Mouse (Mus musculus) adrenal gland, postnatal 36 days (tissue): ENCODE results near the gene Brsk1. TPM values are rescaled to one million over a fixed set of nuclear protein-coding genes. Genes with fewer than 3 reads are reported as not detected.

Experiments used
- DNase-seq, 2 experiments: peaks; one replicate each; pipeline ENCODE4 v3.0.0; 2021; ENCODE audit warnings: mixed read lengths in 1 of 2
- long read RNA-seq, 2 experiments: library from polyadenylated mRNA; stranded (forward); transcript quantifications; one replicate each; pipeline ENCODE4 v2.0.0; 2021; ENCODE audit warnings: borderline sequencing depth in 2 of 2
- total RNA-seq, 2 experiments: library from RNA; stranded (reverse); gene quantifications; 2 replicates each; pipeline ENCODE4 v1.2.3; 2021

The Brsk1 gene
- 1 to 10 TPM; 6.6 to 8.0 TPM for total RNA-seq
- long read RNA-seq, experiment 1, partial matches to known transcripts, result 1 of 1 reads
- long read RNA-seq, experiment 1, other reads (novel, unspliced or antisense), result 0 of 1 reads
- long read RNA-seq, experiment 2, result 0 reads

GRCm38 (mm10) chr7:4690387-4690786 lies at the start of gene Brsk1:
TSS of gene Brsk1 (plus strand) at chr7:4690604.
- DNase-seq, result peak; percentile 61 to 80

GRCm38 (mm10) chr7:4641155-4641554 lies 49.2 kb upstream of the Brsk1 start:
- no peak for DNase-seq

GRCm38 (mm10) chr7:4641956-4642355 lies 48.4 kb upstream of the Brsk1 start:
- peak; percentile 46 to 48 for DNase-seq

DNA sequence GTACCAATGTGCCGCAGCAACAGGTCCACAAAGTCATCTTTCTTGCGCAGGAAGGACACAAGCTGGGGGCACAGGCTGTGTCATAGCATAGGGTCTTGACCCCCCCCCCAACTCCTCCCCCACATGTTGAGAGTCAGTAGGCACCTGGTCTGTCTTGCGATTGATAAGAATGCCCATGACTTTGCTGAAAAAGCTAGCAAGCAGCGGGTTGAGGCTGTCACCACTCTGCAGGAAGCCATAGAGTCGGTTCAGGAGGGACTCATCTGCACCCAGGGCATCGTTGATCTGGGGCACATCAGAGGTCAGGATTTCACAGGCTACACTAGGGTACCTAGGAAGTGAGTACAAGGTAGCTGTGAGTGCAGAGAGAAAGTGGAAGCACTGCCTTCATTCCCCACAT lies 47.2 kb upstream of the Brsk1 start:
- DNase-seq, result no peak

- DNase-seq, result no peak
Observed at GRCm38 (mm10) chr7:4646806-4647205, 43.6 kb upstream of the Brsk1 start.

DNA sequence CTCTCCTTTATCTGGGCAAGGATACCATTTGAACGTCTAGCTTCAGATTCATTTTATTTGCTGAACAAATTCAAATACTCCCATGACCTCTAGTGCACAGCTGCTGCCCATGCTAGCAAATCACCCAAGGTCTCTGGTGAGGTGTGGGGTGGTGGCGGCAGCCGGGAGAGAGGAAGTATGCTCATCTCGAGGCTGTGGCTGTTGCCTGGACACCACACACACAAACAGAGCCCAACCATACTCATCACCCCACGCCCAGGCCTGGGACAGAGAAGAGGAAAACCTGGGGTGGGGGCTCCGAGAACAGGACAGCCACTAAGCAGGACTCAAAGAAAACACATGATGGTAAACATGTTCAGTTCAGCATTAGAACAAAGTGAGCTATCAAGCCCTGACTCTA lies 43.1 kb upstream of the Brsk1 start:
- peak; percentile 53 to 54 for DNase-seq

GRCm38 (mm10) chr7:4647992-4648391 lies 42.4 kb upstream of the Brsk1 start:
- DNase-seq, result no peak

DNA sequence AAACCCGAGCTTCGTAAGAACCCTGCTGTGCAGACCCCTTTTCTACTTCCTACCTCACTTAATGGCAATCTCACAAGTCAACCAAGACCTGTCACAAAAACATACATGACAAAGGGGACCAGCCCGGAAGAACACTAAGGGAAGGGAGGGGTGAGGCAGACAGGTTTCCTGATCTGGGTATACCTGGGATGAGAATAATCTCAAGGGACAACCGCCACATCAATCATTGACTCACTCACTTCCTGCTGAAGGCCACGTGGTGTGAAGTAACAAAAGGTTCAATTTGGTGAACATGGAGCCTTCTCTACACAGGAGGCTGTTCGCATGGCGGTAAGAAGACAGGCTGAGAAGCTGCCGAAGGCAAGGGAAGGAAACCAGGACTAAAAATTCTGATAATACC lies 38.8 kb upstream of the Brsk1 start:
- peak in 1 of 2 experiments; percentile 24 for DNase-seq

- DNase-seq, result no peak
Observed at GRCm38 (mm10) chr7:4652726-4653125, 37.7 kb upstream of the Brsk1 start.

- DNase-seq, result no peak
Observed at GRCm38 (mm10) chr7:4653351-4653750, 37.1 kb upstream of the Brsk1 start.

DNA sequence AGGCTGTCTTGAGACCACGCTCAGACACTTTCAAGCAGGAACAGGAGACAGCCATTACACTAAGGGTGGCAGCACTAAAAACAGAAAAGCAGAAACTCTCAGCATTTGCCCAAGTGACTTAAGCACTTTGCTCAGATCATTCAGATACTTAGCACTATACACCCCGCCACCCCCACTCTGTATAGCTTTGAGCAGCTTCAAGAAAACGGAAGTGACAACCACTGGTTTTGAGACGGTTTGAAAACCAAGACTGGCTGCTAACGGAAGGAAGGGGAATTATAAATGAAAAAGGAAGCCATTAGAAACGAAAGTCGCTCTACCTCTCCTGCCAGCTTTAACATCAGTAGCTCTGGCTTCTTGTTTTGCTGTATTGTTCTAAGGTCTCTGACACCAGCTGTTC lies 36.6 kb upstream of the Brsk1 start:
- DNase-seq, result peak in 1 of 2 experiments; percentile 36

DNA sequence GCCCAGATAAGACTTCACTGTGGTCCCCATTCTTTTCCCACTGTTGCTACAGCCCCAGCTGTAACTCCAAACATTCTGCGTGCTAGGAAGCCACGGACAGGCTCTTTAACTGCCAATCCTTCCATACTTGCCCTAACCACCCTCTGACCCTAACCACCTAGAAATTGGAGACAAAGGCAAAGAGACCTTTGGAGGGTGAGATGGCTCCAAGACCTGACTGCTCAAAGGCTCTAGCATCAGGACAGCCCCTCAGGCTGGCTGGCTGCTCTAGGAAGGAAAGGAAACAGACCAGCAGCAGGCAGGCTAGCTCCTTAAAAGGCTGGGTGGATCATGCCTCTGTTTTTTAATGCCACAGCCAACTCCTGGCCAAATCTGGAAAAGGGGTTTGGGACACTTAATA lies 36.2 kb upstream of the Brsk1 start:
- no peak for DNase-seq

- no peak for DNase-seq
Observed at GRCm38 (mm10) chr7:4655393-4655792, 35.0 kb upstream of the Brsk1 start.

GRCm38 (mm10) chr7:4655916-4656315 lies 34.5 kb upstream of the Brsk1 start:
- no peak for DNase-seq

DNA sequence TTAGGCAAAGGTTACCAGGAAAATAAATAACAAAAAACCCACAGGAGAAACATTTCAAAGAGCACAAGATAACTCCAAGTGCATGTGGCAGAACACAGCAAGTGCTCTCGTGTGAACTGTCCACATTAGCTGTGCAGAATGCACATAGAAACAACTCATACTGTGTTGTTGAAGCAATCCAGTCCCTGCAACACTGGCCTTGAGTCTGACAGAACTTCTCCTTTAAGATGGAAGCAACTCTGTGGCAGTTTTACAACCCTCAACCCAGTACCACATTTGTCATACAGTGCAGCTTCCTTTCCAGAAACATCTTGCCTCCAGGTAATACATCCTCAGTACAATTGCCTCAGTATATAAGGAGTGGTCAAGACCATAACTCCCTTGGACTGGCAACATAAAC lies 33.6 kb upstream of the Brsk1 start:
- no peak for DNase-seq

DNA sequence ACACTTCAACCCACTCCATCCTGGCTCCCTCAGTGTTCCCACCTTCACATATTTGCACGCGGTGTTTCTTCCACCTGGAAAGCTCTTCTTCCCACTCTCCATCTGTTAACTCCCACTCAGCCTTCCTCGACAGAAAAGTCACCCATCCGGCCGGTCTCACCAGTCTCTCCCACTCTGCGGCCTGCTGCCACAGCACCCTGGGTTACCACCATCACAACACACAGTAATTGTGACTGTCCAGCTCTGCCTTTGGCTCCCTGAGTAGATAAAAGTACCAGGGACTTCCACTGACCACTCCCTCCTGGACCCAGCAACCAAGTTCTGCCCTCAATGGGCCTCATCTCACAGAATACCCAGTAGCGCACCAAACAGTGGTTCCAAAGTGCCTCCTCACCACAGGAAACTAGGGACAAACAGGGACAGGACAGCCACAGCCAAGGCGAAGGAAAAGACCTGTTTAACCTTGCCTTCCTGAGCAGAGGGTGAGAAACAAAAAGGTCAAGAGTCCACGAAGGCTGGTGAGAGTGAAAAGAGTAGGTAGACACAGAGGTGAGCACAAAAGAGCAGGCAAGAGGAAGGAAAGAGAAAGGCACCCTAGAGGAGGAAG lies 32.8 kb upstream of the Brsk1 start:
- DNase-seq, result peak in 1 of 2 experiments; percentile 11

GRCm38 (mm10) chr7:4658128-4658907 lies 32.1 kb upstream of the Brsk1 start:
- DNase-seq, result peak; percentile 24 to 64

DNA sequence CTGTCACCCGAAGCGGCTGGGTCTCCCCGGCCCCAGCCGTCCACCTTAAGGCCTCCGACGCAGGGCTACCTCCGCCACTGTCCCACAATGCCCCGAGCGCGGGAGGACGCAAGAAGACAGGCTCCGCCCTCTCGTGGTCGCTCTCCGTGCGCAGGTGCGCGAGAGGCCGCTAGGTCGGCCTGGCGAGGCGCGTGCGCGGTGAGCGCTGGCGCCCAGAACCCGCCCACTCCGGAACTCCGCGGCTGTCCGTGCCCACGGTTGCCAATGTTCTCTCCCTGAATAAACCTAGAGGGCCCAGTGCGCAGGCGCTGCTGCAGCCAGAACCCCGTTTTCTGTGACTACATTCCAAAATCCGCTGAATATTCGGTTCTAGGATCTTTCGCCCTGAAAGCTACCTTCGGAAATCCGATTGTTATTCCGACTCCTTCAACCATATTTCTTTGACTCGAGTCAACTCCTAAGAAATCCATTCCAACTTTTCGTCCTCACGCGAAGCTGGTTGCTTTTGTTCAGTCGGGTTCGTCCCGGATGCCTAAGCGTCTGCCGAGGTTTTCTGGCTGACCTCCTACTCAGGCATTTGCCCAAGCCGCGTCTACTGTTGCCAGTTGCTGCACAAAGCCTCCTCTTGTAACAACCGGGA lies 31.4 kb upstream of the Brsk1 start, which contains the start of gene Ppp6r1:
Gene Ppp6r1 (minus strand): TSS at position 108 of the 640 bp plus-strand sequence.
- DNase-seq, result peak; percentile 98

DNA sequence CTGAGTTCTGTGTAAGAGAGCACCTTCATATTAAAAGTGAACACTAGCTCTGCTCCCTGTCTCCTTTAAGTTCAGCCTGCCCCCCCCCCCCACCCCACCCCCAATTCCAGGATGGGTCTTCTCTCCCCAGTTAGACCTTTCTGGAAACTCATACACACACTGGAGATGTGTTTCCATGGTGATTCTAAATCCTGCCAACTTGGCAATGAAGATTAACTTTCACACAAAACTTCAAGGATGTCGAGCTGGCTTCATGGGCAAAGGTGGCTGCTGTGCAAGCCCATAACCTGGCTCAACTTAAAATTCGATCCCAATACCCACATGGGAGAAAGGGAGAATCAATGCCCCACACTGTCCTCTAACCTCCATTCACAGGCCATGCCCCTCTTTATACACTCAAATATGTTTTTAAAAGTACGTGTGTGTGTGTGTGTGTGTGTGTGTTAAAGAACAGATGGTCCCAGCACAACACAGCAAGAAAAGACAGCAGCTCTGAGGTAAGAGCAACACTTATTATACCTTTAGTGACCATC lies 30.4 kb upstream of the Brsk1 start:
- DNase-seq, result no peak

DNA sequence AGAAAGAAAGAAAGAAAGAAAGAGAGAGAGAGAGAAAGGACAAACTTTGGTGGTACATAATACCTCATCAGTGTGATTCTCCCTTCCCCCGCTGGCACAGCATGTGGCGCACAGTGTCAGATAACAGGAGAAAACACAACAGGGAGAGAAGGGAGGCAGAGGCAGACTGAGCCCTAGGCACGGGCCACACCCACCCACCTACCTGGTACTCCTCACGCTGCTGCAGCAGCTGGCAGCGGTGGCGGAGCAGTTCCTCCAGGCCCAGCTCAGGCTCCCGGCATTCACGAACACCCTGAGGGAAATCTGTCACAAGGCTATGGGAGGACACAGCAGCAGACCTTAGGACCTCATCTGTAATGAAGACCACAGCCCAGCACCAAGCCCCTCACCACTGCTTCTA lies 27.2 kb upstream of the Brsk1 start:
- no peak for DNase-seq

GRCm38 (mm10) chr7:4663742-4664141 lies 26.7 kb upstream of the Brsk1 start:
- no peak for DNase-seq

DNA sequence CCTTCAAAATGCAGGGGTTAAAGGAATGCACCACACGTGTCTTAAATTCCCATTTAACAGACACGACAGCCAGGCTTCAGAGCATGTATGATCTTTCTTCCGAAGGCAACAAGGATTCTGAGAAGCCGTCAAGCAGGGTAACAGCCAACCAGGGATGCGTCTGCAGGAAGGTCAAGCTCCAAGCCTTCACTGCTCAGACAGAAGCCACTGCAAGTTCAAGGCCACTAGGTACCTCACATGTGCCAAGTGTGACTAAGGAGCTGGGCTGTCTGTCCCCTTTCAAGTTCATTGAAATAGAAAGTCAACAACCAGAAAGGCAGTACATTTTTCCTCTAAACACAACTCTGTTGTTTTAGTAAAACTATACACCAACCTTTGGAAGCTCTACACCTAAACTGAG lies 23.5 kb upstream of the Brsk1 start:
- DNase-seq, result peak; percentile 52 to 61

DNA sequence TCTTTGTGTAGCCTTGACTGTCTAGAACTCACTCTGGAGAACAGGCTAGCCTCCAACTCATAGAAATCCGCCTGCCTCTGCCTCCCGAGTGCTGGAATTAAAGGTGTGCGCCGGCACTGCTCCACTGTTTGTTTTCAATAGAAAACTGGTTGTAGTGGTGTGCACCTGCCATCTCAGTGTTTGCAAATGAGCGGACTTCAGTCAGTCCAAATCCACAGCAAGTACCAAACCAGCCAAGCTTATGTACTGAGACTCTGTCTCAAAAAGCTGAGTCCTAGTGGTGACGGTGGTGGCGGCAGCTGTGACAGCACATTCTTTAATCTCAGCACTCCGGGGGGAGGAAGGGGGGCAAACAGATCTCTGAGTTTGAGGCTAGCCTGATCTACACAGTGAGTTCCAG lies 21.9 kb upstream of the Brsk1 start:
- no peak for DNase-seq
